Mouse (Mus musculus) right cerebral cortex, adult 18-20 months (tissue): ENCODE data around the gene Serpina1a.
"Not testable (repeated sequence)": the region's sequence is repeated elsewhere in the genome, so short reads cannot be mapped to it uniquely, and the experiment has no call there.

Source experiments
- DNase-seq: peaks from one replicate; pipeline ENCODE4 v3.0.0; 2022; ENCODE audit warnings: mixed read lengths

Serpina1a gene

DNA sequence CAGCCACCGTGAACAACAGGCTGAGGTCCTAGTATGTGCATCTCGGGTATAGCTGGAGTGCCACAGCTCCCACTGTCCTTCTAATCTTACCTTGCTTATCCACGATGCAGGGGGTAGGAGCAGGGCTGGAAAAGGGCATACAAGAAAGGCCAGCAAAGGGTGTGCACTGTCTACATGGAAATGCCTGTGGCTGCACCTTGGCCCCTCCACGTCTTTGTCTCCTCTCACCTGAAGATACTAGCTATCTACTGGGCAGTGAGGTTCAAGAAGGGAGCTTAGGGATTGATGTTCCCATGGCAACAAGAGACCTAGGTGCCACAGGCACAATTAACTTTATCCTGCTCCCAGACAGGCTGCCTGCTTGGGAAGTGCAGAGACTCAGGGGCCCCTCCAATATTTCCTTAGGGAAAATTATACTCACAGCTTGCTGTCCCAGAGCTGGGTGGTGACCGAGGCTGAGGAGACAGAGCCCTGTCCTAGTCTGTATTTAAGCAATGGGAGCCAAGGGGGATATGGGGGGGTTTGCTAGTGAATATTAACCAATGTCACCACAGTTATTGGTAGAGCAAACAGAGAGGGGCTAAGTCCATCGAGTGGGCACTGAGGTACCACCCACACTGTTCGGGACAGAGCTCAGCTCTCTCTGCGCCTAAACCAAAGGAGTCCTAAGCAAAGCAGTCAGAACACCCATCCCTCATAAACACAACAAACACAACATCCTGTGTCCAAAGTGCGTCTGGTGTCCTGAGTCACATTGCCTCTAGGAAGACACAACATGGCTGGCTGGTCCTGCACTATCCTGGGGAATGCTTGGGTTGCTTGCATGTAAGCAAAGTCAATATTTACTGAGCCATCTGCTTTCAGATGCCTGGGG lies at the start of gene Serpina1a:
Gene Serpina1a (minus strand): TSS at position 462 of the 874 bp plus-strand sequence.
- not testable (repeated sequence) for DNase-seq

GRCm38 (mm10) chr12:103909181-103909580 lies 45.8 kb upstream of the Serpina1a start:
- DNase-seq: not testable (repeated sequence)

DNA sequence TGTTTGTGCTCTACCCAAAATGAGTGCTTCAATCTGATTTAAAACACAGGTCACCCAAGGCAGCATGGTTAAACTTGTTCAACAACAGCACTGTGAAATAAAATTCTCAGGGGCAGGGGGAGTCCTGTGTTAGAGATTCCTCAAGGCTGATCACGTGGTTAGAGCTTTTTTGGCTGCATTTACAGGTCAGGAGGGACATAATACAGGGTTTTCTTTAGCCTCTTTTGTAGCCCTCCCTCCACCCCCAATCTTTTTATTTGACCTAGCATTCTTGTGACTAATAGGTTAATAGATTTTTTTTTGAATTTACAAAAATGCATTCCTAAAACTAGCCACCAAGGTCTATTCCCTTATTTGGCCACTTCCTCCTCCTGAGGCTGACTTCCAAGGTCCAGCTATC lies 44.4 kb upstream of the Serpina1a start:
- DNase-seq: not testable (repeated sequence)

- DNase-seq: not testable (repeated sequence)
These were observed 41.5 kb upstream of the Serpina1a start, which contains the start of gene Serpina1c for GRCm38 (mm10) chr12:103904837-103905340. Gene Serpina1c (minus strand): TSS chr12:103904887.

DNA sequence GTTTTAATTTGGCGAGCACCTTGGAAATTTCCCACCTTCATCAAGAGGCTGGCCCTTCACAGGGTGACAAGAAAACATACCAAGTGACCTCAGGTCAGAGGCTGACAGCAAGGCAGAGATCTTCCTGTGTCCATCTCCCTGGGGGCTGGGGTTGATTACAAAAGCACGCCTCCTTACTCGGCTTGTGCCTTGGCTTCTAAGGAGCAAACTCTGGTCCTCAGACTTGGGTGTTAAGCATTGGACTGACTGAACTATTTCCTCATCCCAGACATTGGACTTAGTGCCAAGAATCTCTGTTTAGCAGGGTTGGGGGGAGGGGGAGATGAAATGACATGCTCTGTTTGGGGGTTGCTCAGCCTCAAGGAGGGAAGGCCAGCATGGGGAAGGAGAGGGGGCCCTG lies 38.6 kb upstream of the Serpina1a start:
- DNase-seq: not testable (repeated sequence)

GRCm38 (mm10) chr12:103866873-103867272 lies 3.5 kb upstream of the Serpina1a start:
- DNase-seq: not testable (repeated sequence)

GRCm38 (mm10) chr12:103860976-103861375 lies 2.4 kb downstream of the Serpina1a start:
- DNase-seq: no peak

- DNase-seq: not testable (repeated sequence)
These were observed 2.8 kb downstream of the Serpina1a start for GRCm38 (mm10) chr12:103860571-103860970.

DNA sequence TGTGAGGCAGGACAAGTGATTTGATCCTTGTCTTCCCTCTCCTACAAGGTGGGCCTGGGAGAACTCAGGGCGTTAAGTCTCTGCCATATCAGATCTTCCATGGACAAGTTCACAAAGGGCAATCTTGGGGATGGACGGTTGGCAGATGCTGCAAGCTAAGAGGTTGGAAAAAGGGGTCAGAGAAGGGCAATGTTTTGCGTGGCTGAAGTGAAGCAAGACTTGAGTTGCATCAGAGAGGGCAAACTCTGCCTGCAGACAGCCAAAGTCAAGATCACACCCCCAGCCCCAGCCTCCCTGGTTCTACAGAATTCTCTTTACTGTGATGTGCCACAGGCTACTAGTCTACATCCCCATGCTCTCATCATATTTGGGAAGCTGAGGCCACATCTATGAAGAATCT lies 3.8 kb downstream of the Serpina1a start:
- DNase-seq: not testable (repeated sequence)

DNA sequence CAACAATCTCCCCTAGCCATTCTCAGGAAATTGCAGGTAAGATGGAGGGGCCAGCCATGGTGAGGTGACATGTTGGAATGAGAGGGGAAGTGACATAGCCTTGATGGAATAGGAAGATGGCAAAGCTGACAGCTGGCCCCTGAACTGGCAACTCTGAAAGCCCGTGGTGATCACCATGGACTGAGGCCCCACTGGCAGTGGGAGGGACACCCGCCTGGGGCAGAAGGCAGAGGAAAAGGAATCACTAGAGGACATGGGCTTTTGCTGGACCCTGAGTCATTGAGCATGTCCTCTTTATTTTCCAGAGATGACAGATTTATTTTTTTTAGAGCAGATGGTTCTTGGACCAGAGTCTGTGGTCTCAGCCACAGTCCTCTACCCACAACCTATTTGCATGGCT lies 10.3 kb downstream of the Serpina1a start:
- not testable (repeated sequence) for DNase-seq

GRCm38 (mm10) chr12:103830273-103830672 lies 33.1 kb downstream of the Serpina1a start, which contains the start of gene Serpina1b:
Gene Serpina1b (minus strand): TSS chr12:103830373.
- not testable (repeated sequence) for DNase-seq

GRCm38 (mm10) chr12:103827661-103828372 lies 35.5 kb downstream of the Serpina1a start:
- not testable (repeated sequence) for DNase-seq

- not testable (repeated sequence) for DNase-seq
These were observed 39.5 kb downstream of the Serpina1a start for GRCm38 (mm10) chr12:103823826-103824225.
